Mouse (Mus musculus) hindbrain, embryonic 11.5 days (tissue): ENCODE data around the gene Bbx. TPM values are rescaled to one million over a fixed set of nuclear protein-coding genes. Genes with fewer than 3 reads are reported as not detected.

Source experiments
- ATAC-seq: fragments of 200-750 bp; cut with Nextera tagmentation; 2 replicates; pipeline ENCODE4 v1.8.0; 2017; ENCODE audit warnings: mild to moderate bottlenecking, moderate TSS enrichment, moderate library complexity; ENCODE audit not compliant: low FRiP score
- DNase-seq: peaks from one replicate; pipeline ENCODE4 v3.0.0-alpha.2; 2015; ENCODE audit warnings: low spot score
- H3K27ac ChIP-seq: fragments of 300-500 bp; sonication (generic); 2 replicates; pipeline ENCODE4 v1.5.1; 2014; ENCODE audit warnings: mild to moderate bottlenecking, low read depth, low read length
- H3K27me3 ChIP-seq: fragments of 300-500 bp; sonication (generic); 2 replicates; pipeline ENCODE4 v1.6.1; 2014; ENCODE audit warnings: mild to moderate bottlenecking, low read length, moderate library complexity, mixed read lengths; ENCODE audit not compliant: control insufficient read depth, insufficient read depth
- H3K36me3 ChIP-seq: fragments of 300-500 bp; sonication (generic); 2 replicates; pipeline ENCODE4 v1.6.1; 2014; ENCODE audit warnings: mild to moderate bottlenecking, low read length, moderate library complexity, mixed read lengths; ENCODE audit not compliant: control insufficient read depth, insufficient read depth
- H3K4me1 ChIP-seq: fragments of 300-500 bp; sonication (generic); replicated peaks from 2 replicates; pipeline ENCODE4 v1.6.1; 2014; ENCODE audit warnings: low read length, mixed read lengths; ENCODE audit not compliant: control insufficient read depth, insufficient read depth
- H3K4me2 ChIP-seq: fragments of 300-500 bp; sonication (generic); replicated peaks from 2 replicates; pipeline ENCODE4 v1.6.1; 2014; ENCODE audit warnings: mild to moderate bottlenecking, low read depth, low read length
- H3K4me3 ChIP-seq: fragments of 300-500 bp; sonication (generic); 2 replicates; pipeline ENCODE4 v1.5.1; 2014; ENCODE audit warnings: low read depth, low read length
- H3K9ac ChIP-seq: fragments of 300-500 bp; sonication (generic); 2 replicates; pipeline ENCODE4 v1.6.1; 2014; ENCODE audit warnings: low read depth, low read length
- H3K9me3 ChIP-seq: fragments of 300-500 bp; sonication (generic); 2 replicates; pipeline ENCODE4 v1.6.1; 2016; ENCODE audit warnings: low read length; ENCODE audit not compliant: control insufficient read depth
- WGBS: fragments of 180-500 bp; shearing (Covaris S2); extraction: QIAGEN DNeasy Blood & Tissue Kit; methylation state at CpG from one replicate; pipeline ENCODE4 v1.1.7; 2014; 5-methylcytosine and 5-hydroxymethylcytosine counted together
- polyA plus RNA-seq: library from polyadenylated mRNA; unstranded; fragments of >200 nt; fragmentation: Nextera tagmentation; extraction: Ambion mirVana; gene quantifications from 2 replicates; pipeline ENCODE4 v1.2.1, GENCODE M21; 2014

Bbx gene
- polyA plus RNA-seq, 1 experiment from 2014 or later: 42.2 TPM

DNA sequence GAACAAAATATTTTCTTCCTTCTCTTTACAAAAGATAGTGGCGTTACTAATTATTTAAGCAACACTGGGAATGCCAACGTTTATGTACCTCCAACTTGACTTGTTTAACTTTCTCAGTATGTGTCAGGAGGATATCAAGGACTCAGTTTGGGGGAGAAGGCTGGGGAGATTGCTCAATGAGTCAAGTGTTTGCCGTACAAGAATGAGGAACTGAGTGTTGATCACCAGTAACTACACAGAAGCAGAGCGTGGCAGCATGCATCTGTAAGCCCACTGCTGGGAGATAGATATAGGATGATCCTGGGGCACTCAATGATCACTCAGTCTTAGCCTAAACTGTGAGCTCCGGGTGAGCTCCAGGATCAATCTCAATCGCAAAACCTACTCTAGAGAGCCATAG lies 12.8 kb upstream of the Bbx start:
- DNase-seq: no peak
- no peak overlapping the region for H3K4me2 ChIP-seq
- no peaks in the 10 kb centered on the region for H3K4me1 ChIP-seq
- no peak for ATAC-seq
- H3K9me3 ChIP-seq: no peaks in the 10 kb centered on the region
- H3K9ac ChIP-seq: no peak overlapping the region
- no peak overlapping the region for H3K4me3 ChIP-seq
- H3K27ac ChIP-seq: no peak overlapping the region
- H3K36me3 ChIP-seq: no peaks in the 10 kb centered on the region
- 86% methylated on average over 6 of the region's 6 CpGs for WGBS
- H3K27me3 ChIP-seq: no peaks in the 10 kb centered on the region

DNA sequence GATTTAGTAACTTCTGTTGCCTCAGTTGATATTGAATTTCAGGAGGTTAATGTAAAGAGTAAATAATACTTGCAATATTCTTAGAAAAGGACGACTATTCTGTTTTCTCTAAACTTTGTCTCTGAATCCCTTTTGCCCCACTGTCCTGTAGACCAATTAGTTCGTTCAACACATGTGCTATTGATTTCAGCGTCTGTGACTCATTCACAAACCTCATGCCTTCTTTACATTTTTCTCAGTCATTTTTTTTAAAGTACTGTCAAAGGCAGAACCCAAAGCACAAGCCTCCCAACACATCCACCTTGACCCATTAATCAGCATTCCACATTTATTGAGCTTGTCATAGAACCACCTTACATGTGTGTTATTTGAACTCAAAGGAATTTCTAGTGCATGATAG lies 6.6 kb upstream of the Bbx start:
- Histone ChIP-seq H3K36me3 (no peaks in the 10 kb centered on the region), H3K4me2 (no peak overlapping the region), H3K9ac (no peak overlapping the region), H3K27ac (no peak overlapping the region), H3K4me3 (no peak overlapping the region), H3K9me3 (no peaks in the 10 kb centered on the region), H3K27me3 (no peaks in the 10 kb centered on the region), H3K4me1 (no peaks in the 10 kb centered on the region)
- DNase-seq (no peak), ATAC-seq (no peak)
- WGBS: 85% methylated on average over 3 of the region's 3 CpGs

DNA sequence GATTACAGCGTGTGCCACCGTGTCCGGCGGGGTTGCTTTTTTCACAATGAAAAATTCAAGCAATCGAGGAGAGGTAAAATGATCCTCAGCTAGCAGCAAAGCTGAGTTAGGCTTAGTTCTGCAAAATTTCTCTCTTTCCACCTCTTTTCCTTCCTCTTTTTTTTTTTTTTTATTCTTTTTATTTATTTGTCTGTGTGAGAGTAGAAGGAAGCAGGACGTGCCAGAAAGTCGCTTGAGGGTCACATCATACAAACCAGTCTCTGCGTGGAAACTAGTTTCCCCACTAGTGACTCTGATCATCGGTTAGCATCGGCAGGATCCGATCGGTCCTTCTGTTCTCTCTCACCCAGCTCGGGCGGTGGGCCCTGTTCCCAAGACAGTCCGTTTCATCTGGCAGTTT lies 5.6 kb upstream of the Bbx start:
- ATAC-seq: no peak
- H3K27ac ChIP-seq: no peak overlapping the region
- no peaks in the 10 kb centered on the region for H3K27me3 ChIP-seq

DNA sequence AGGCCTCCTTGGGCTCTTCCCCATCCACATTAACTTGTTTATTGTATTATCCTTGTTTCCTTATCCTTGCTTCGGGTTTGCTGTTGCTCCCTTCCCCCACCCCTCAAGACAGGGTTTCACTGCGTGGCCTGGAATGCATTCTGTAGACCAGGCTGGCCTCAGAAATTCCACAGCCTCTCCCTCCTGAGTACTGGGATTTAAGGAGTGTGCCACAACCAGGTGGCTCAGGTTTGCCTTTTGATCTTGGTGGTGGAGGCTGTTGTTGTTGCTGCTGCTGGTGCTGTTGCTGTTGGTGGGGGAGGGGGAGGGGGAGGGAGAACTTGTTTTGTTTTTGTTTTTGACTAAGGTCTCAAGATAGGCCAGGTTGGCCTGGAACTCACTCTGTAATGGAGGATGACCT lies 5.1 kb upstream of the Bbx start:
- no peak overlapping the region for H3K4me3 ChIP-seq
- no peaks in the 10 kb centered on the region for H3K9me3 ChIP-seq
- H3K9ac ChIP-seq: no peak overlapping the region
- no peak for DNase-seq
- no peaks in the 10 kb centered on the region for H3K4me1 ChIP-seq
- H3K36me3 ChIP-seq: no peaks in the 10 kb centered on the region
- ATAC-seq: no peak
- WGBS: 67% methylated on average over 2 of the region's 2 CpGs
- H3K27ac ChIP-seq: no peak overlapping the region
- no peak overlapping the region for H3K4me2 ChIP-seq
- H3K27me3 ChIP-seq: no peaks in the 10 kb centered on the region

More for the DNA sequence above, 5.6 kb upstream of the Bbx start:
- Histone ChIP-seq H3K4me1 (no peaks in the 10 kb centered on the region), H3K4me3 (no peak overlapping the region), H3K36me3 (no peaks in the 10 kb centered on the region), H3K4me2 (no peak overlapping the region), H3K9me3 (no peaks in the 10 kb centered on the region), H3K9ac (no peak overlapping the region)
- no peak for DNase-seq
- WGBS: 84% methylated on average over 15 of the region's 15 CpGs

DNA sequence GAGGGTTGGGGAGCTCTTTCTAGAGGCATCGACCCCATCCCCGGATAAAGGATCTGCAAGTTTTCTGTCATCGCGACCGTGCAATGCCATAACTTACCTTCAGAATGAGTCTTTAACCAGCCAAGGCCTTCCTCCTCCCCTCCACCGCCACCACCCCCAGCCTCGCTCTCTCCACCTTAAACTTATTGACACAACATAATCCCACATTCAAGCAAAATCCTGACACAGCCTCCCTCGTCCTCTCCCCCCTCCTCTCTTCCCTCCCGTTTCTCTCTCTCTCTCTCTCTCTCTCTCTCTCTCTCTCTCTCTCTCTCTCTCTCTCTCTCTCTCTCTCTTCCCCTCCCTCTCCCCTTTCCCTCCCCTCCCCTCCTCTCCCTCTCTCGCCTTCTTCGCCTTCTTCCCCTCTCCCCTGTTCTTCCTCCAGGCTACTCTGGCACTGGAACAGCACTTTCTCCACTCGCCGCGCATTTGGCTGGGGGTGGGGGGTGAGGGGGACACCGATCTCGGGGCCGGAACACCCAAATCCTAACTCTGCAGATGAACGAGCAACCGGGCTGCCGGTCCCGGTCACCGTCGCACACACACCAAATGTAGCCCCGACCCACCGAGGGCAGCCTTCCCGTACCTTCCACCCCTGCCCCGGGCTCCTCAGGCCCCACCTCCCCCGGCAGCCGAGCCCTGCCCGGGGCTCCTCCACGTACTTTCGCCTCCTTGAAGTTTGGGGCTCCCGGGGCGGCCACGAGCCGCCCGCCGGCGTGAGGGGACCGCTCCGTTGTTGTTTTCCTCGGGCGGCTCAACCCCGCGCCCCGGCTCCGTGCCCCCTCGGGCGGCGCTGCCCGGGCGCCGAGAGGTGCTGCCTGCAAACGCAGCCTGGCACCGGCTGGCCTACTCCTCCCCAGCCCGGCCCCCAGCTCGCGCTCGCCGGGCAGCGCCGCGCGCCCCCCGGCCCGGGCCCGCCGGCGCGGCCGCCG lies 894 bp downstream of the Bbx start:
- Histone ChIP-seq H3K27me3 (no peaks in the 10 kb centered on the region), H3K4me1 (no peaks in the 10 kb centered on the region), H3K9me3 (no peaks in the 10 kb centered on the region), H3K27ac (peak overlapping the region; percentile 93), H3K9ac (peak overlapping the region; percentile 79), H3K36me3 (no peaks in the 10 kb centered on the region), H3K4me3 (peak overlapping the region; percentile 90), H3K4me2 (peak overlapping the region; percentile 100)
- peak; percentile 76 for ATAC-seq
- peak; percentile 72 for DNase-seq
- under 1% methylated on average over 43 of the region's 72 CpGs for WGBS

DNA sequence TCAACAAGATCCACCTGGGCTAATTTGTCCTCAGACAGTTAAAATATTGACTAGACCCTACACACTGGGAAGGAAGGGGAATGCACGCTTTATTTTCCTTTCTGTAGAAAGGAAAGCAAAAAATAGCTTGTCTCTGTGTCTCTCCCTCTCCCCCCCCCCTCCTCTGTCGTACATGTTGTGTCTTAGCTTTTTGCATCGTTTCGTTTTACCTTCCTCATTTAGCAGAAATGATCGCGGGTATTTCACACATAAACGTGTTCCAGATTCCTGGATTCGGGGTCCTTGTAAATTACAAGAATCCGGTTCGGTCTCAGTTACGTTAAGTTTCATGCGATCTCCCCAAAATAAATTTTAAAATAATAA lies 1.7 kb downstream of the Bbx start:
- no peaks in the 10 kb centered on the region for H3K9me3 ChIP-seq
- H3K4me2 ChIP-seq: peak overlapping the region; percentile 100
- H3K9ac ChIP-seq: peak overlapping the region; percentile 88
- peak overlapping the region; percentile 90 for H3K4me3 ChIP-seq
- H3K4me1 ChIP-seq: no peaks in the 10 kb centered on the region
- no peak overlapping the region for H3K27ac ChIP-seq
- DNase-seq (no peak), ATAC-seq (no peak)
- no peaks in the 10 kb centered on the region for H3K27me3 ChIP-seq
- WGBS: under 1% methylated on average over 12 of the region's 12 CpGs
- no peaks in the 10 kb centered on the region for H3K36me3 ChIP-seq

DNA sequence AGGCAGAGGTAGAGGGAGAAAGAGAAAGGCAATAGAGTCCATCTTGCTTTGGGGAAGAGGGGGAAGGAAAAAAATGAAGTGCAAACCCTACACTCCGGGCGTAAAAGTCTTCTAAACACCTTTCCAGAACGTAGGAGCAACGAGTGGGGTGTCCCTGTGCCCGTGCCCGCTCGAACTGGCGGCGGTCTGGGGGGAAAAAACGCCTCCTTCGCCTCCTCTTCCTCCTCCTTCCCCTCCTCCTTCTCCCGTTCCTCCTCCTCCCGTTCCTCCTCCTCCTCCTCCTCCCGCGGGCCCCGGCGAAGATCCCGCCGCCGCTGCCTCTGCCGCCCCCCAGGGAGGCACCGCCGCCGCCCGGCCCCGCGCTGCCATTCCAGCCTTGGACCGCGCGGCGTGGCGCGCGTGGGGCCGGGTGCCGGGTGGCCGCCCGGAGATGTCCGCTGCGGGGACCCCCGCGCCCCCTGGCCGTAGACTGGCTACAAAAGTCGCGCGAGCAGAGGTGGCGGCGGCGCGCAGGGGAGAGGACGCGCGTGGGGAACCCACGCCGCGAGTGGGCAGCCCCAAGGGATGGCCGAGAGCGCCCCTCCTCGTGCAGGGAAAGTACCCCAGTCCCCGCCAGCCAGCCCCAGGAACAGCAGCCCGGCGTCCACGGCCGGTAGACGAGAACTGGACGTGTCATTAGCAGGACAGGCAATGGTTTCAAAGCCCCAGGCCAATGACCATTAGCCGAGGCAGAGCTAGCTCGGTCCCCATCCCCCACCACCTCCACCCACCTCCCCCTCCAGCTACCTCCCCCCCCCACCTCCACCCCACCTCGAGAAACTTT lies 2.3 kb downstream of the Bbx start:
- ATAC-seq (peak; percentile 12; the same call in 1 of the 2 replicates), DNase-seq (peak; percentile 60)
- Histone ChIP-seq H3K4me2 (peak overlapping the region; percentile 100), H3K27ac (peak overlapping the region; percentile 10; the same call in 1 of the 2 replicates), H3K27me3 (no peaks in the 10 kb centered on the region), H3K4me1 (no peaks in the 10 kb centered on the region), H3K36me3 (no peaks in the 10 kb centered on the region), H3K9me3 (no peaks in the 10 kb centered on the region), H3K9ac (peak overlapping the region; percentile 88), H3K4me3 (peak overlapping the region; percentile 90)
- WGBS: under 1% methylated on average over 63 of the region's 69 CpGs

DNA sequence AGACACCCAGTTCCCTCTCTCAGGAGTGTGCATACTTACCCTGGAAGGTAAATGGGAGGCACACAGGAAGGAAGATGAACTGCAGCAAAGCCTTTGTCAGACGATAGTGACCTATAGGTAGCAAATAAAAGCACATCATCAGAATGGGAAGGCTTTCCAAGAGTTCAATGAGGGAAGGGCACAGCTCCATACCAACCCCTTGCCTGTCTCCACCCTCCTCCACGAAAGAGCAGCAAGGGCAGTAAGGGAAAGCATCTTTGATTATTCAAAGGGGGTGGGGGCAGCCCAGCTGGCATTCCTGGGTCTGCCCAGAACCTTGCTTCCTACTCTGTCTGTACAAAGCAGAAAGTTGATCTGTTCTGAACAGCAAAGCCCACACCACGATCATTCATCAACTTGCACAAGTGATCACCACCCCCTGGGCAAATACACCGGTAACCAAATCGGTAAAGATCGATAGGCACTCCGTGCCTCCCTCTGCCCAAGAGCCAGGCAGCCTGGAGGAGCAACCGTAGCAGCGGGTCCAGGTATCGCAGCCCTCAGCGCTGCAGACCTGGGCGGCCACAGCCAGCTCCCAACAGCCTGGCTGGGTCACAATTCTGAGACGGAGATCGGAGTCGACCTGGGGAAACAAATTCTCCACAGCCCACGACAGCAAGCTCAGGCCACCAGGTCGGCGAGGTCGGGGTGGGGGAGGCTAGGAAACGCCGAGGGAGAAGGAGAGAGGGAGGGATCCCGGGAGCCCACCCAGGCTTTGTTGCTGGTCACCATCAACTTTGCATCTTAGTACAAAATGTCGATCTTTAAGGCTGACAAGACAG lies 3.1 kb downstream of the Bbx start:
- ATAC-seq (no peak), DNase-seq (no peak)
- Histone ChIP-seq H3K27ac (0 out of 2 replicates have a peak overlapping the region, but pooled peaks have one; percentile 10), H3K36me3 (no peaks in the 10 kb centered on the region), H3K9me3 (no peaks in the 10 kb centered on the region), H3K4me3 (peak overlapping the region; percentile 90), H3K27me3 (no peaks in the 10 kb centered on the region), H3K4me1 (no peaks in the 10 kb centered on the region), H3K4me2 (peak overlapping the region; percentile 100), H3K9ac (peak overlapping the region; percentile 88)
- 2% methylated on average over 23 of the region's 23 CpGs for WGBS
